Mouse (Mus musculus) spleen, adult 18-20 months (tissue): ENCODE results near the gene Pla1a.
"Not testable (repeated sequence)": the region's sequence is repeated elsewhere in the genome, so short reads cannot be mapped to it uniquely, and the experiment has no call there.

ENCODE experiments used
- DNase-seq, 2 experiments: peaks; one replicate each; pipeline ENCODE4 v3.0.0; 2022; ENCODE audit warnings: mixed read lengths in 2 of 2

Gene Pla1a

DNA sequence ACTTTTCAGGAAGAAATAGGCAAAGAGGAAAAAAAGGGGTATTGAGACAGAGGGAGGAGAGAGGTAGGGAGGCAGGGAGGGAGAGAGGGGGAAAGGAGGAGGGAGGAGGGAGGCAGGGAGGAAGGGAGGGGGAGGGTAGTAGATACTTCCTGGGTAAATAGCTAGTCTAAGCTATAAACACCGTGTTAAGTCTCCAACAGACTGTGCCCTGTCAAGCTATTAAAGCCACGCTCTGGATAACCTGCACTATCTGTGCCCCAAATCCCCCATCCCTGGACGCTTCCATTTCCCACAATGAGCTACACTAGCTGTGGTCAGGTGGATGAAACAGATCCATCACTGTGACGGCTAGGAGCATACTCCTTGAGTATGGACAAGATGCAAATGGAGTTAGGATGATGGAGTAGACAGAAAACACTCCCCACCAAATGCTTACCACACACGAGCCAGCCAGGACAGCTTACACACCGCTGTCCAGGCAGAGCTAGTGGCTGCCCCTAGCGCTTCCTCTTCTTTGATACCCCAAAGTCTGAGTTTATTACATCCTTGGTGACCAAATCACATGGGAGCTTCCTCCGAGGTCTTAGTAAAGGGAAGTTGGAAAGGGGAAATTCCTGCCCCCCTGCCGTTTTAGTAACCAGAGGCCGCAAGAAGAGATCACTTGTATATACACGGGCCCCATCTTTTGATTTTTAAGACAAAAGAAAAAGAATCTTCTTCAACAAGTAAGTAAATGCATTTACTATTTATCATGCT, 24.0 kb upstream of the Pla1a start:
- no peak for DNase-seq

DNA sequence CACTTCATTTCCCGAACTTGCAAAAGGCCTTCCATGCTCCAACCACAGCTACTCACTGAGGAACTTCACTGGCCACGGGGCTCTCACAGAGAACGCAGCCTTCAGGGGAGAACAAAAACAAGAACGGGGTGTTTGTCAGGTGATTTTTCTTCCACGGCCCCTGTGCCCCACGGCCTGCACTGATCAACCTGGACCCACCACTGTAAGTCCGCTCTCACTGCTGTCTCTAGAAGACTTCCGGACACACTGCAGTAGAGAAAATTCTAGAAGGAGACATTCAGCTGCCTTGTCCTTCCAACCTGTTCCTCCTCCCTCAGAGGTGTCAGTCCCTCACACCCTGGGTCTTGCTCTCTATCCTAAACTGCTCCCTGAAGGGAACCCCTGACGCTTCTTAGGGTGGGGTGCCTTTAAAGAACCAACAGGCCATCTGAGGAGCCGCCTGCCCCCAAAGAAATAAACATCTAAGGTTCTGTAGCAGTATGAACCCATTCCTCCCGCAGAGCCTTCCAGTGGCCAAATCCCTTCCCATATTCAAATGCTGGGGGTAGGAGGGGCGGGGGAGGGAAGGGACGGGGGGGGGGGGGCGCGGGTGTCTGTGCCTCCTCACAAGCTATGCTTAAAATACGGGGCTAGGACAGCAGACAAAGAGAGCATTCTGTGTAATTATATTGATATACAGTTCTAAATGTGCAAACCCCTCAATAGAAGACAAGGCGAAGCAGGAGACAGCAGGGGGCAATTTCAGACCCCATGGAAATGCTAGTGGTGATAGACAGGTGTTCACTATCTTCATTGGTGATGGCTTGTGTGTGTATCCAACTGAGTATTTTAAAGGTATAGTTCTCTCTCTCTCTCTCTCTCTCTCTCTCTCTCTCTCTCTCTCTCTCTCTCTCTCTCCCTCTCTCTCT, 22.8 kb upstream of the Pla1a start, which contains the start of gene Cd80:
Gene Cd80, plus strand, starts transcription at position 51 of the 908 bp plus-strand sequence.
- no peak for DNase-seq

DNA sequence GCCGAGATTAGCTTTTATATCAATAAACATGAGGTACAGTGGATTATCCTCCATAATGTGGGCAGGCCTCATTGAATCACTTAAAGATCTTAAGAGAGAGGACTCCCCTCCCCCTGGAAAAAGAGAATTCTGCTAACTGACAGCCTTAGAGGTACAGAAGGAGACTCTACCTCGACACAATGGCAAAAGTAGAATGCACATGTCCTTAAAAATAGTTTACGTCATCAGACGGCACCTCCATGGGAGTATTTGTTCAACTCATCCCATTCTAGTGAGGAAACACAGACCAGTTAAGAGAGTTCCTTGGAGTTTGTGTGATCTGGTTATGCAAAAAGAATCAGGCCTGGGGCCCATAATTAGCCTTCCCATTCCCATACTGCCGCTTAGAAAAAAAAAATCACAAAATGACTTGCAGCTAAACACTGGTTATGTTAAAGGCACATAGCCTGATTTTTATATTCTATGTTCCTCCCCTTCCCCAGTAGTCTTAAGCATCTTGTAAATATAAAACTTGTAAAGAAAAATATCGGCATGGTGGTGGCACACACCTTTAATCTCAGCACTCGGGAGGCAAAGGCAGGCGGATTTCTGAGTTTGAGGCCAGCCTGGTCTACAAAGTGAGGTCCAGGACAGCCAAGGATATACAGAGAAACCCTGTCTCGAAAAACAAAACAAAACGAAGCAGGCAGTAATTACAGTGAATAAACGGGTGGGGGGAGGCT, 21.7 kb upstream of the Pla1a start:
- DNase-seq, result no peak

DNA sequence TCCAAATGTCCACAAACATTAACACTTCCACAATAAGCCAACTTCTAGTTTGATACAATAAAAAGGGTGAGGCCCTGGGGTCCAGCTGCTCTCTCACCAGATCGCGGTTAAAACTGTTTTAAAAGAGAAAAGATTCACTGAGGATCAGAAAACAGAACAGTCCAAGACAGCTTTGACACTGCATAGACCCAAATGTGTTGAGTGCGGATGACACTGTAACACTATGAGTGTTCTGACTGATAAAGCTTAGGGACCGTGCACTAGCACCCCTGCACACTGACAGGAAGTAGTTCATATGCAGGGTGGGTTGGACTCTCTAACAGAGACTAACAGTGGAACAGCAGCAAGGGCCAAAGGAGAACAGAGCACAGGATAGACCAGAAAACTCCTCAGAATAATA, 21.0 kb upstream of the Pla1a start:
- no peak for DNase-seq

DNA sequence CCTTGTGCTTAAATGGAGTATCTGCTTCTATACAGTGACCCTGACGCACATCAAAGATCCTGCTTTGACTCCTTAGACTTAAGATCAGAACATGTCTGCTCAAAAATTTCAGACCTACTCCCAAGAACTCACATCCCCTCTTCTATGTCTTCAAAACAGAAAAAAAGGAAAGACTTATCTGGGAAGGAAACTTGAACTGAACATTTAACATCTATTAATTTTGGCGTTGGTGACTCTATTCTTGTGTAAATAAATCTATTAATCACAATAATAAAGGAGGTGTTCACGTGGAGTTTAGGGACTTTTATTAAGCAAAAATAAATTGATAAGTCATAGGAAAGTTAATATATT, 20.2 kb upstream of the Pla1a start:
- DNase-seq, result no peak

DNA sequence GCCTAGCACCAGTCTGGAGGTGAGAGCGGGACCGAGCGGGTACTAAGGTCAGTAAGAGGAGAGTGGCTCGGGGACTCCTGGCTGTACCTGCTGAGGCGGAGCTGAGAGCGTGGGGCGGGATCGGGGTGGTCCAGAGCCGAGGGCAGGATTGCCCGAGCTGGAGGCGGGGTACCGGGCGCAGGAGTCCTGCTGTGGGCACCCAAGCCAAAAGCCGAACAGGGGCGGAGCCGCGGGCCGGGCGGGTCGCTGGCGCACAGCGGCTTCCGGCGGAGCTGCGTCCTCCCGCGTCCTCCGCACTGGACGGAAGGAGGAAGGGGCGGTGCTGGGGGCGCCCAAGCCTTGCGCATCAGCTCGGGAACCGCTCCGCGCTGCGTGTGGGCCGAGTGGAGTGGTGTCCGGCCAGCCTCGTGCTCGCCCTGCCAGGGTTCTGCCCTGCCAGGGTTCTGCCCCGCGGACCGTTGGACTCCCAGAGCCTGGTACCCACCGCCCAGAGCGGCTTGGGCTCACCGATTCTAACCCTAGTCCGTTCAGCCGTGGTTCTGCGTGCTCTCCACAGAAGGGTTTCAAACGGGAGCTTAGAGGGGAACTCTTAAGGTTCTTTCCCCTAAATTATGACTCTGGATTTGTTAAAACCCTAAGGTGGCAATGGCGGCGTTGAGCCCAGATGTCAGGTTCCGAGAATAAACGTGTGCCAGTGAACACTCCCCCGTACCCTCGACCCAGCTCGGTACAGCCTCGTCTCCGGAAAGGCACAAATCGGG, 19.7 kb upstream of the Pla1a start, which contains the start of gene Adprh:
Gene Adprh, minus strand, starts transcription at position 262 of the 761 bp plus-strand sequence.
- peak; percentile 83 to 89 for DNase-seq

DNA sequence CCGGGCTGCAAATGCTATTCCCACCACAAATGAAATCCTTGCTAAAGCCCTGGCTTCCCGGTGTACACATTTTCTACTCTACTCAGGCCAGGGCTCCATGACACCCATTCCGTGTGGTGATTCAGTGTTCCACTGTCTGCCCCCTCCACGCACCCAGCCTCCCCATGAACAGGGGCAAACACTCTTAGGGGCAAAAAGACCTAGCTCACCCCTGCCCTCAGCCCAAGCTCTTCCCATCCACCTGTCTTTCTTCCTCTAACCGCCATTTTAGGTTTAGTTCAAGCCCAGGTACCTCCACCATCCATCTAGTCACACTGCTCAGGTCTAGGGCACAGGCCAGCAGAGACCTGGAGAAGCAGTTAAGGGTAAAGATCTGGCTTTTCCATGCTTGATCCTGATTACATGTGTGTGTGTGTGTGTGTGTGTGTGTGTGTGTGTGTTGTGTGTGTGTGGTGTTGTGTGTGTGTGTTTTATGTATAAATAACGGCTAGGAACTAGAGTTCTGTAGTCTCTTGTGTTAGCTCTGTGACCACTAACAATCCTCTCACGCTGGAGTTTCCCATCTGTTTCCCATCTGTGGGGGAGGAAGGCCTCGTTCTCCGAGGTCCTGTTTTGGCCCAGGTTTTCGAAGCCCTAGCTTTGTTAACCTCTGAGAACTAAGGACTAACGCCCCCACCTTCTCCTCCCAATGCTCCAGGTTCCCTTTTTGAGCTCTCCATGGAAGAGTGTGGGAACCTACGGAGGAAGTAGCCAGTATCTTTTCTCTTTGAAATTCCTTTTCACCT, 18.7 kb upstream of the Pla1a start:
- DNase-seq, result no peak

DNA sequence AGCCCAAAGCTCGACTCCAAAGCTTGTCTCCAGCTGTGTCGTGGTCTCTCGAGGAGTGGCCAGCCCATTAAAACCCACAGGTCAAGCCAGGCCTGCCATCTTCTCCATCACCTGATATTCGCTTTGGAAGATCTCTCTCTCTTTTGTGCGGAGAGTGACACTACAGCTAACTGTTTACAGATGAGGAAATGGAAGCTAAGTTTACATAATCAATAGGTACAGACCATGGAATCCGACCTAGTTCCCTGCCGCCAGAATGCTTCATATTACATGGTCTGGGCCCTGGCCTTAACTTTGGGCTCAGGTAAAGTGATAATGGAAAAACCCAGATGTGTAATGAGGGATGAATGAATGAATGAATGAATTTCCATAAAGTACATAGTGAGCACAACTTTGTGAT, 17.8 kb upstream of the Pla1a start:
- no peak for DNase-seq

DNA sequence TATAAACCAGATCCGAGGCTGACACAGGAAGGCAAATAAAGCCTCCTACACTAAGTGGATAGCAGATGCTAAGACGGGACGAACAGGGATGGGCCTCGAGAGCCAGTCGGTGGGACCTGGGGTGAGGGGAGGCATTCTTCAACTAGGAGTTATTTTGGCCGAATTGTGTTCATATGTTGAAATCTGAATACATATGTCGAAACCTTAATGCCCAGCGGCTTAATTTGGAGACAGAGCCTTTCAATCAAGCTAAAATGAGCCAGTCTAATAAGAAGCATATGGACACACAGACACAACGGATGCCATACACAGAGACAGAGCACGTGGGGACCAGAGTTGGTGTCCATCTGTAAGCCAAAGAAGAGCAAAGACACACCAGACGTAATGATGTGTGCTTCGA, 15.5 kb upstream of the Pla1a start:
- no peak for DNase-seq

DNA sequence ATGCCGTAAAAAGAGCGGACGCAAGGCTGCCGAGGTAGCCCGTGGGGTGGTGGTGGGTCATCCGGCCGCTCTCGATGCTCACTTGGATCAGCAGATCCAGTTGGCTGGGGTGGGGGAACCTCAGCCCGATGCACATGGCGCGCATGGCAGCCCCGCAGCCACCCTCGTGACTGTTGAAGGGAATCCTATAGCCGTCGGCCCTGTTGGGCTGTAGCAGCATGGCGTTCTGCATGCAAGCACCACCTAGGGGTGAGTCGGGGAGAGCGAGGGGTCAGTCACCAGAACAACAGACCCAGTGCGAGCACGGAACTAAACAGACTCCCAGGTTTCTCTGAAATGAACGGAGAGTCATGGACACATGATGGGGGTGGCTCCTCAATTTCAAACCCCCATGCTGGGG, 14.4 kb upstream of the Pla1a start:
- DNase-seq, result no peak

DNA sequence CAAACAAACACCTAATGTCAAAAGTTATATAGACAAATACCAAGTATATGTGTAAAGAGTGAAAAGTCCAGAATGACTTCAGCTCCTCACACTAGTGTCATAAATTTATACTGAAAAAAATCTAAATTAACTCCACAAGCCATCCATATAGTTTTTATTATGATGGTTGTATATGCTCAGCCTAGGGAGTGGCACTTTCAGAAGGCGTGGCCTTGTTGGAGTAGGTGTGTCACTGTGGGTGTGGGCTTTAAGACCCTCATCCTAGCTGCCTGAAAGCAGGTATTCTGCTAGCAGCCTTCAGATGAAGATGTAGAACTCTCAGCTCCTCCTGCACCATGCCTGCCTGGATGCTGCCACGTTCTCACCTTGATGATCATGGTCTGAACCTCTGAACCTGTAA, 13.2 kb upstream of the Pla1a start:
- DNase-seq, result not testable (repeated sequence)

DNA sequence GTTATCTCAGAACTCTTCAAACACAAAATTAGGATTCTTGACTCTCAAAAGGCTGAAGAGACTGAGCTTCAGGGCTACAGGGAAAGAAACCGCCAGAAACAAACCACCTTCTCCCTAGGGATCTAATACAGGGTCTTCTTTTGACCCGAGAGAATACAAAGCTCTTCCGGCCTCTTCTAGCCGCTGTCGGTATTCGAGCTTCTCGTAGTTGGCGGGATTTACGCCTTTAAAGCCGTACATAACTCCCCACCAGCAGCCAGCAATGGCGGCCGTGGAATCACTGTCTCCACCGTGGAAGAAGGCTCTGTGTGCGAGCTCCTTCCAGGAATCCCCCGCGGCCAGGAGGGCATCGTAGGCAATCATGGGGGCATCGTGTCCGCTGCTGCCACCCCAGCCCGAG, 12.6 kb upstream of the Pla1a start:
- DNase-seq, result no peak

DNA sequence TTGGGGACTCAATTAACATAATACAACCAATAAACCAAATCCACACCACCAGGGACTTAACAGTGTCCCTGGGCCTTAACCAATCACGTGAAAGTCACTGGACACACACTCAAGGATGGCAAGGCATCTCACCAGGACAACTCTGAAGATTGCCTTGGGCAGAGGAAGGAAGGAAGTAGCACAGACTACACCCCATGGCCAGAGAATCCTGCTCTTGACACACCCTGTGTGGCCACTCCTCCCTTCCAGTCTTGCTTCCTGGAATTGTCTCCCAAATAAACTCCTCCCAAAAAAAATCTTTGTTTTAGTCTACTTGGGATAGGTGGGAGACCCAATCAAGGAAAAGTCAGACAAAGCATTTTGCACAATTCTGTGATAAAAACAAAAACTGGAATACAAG, 12.1 kb upstream of the Pla1a start:
- DNase-seq, result no peak

DNA sequence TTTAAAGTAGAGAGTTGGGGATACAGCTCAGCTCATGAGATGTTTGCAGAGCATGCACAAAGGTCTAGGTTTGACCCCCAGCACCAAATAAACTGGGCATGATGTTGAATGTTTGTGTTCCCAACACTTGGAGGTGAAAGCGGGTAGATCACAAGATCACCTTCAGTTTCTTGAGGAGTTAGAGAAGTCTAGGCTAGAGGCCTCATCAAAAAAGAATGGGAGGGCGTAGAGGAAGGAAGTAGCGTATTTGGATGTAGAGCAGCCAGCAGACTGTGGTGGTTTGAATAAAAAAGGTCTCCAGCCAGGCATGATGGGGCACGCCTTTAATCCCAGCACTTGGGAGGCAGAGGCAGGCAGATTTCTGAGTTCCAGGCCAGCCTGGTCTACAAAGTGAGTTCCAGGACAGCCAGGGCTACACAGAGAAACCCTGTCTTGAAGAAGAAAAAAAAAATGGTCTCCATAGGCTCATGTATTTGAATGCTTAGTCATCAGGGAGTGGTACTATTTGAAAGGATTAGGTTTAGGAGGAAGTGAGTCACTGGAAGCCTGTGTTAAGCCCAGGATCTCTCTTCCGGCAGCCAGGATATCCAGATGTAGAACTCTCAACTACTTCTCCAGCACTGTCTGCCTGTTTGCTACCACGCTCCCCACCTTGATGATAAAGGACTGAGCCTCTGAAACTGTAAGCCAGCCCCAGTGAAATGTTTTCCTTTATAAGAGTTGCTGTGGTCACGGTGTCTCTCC, 10.9 kb upstream of the Pla1a start:
- no peak for DNase-seq

DNA sequence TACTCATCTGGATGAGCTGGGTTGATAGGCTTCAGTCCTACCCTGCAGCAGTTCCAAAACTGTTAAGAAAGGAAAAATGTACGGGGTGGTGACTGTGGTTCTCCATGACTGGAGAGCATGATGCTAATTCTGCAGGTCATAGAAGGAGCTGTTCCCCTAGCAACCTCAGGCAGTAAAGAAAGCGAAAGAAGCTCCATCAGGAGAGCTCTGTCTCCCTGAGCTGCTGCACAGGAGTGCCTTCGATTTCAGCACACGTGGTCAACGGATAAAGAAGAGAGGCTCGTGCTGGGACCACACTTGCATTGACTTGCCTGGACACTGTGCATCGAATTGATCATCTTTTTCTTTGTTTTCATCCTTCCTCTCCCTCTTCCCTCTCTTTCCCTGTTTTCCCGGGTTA, 9.3 kb upstream of the Pla1a start:
- no peak for DNase-seq

DNA sequence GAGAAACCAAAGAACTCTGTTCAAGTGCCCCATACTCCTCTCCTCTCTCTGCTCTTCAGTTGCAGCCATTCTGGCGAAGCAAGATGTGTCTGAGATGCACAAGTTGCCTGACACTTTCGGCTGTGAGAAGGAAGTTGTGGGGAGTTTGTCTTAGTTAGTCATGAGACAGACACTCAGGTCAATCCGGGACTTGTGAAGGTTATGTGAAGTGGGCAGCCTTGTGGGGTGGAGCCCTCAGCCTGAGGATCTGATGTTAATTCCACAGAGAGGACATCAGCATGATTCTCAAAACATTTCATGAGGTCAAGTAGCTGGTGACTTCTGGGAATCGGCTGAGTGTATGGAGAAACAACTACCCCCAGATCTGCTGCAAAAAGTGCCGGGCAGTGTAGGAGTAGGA, 8.7 kb upstream of the Pla1a start:
- DNase-seq, result no peak

DNA sequence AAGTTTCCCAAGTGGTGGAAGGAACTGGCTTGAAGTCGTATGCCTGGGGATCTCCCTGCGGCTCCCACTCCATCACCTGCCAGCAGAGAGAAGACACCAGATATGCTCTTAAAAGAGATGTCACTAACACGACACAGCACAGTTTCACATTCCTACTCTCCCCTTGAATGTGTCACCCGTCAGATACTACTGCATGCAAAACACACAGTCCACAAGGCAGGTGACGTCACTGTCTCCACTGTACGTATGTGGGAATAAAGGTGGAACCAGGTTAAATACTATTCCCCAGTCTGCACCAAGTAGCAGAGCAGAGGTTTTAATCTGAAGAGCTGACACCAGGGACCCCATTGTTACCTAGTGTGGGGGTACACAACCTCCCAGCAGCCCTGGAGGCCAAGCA, 7.5 kb upstream of the Pla1a start:
- no peak for DNase-seq

DNA sequence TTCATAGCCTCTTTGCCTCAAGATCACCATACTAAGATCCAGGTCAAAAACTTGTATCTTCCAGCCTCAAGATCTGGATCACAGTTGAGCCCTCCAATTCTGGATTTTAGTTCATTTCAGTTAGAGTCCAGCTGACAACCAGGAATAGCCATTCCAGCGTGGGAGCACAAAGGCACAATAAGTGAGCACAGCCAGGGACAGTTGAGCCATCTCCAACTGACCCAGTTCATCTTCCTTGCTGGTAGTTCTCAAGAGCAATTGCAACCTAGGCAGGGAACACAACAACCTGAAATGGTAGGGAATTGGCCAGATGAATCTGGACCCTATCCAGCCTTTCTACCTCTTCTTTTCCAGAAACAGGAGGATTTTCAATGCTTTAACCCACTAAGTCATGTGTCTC, 6.2 kb upstream of the Pla1a start:
- DNase-seq, result no peak

DNA sequence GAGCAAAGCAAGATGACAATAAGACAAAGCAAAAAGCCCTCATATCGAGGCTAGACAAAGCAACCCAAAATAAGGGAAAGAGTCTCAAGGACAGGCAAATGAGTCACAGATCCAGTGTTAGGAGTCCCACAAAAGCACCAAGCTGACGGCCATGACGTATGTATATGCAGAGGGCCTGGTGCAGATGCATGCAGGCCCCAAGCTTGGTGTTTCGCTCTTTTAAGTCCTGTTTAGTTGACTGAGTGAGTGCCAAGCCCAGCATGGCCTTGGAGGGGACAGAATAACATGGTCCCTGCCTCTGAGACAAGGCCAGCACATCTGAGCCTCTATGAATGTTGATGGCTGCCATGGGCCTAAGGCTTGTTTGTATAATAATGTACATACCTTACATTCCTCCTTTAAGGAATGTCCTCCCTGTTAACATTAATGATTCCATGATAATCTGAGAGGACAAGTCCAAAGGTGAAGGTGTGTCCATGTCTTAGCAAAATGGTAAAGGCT, 1.4 kb upstream of the Pla1a start:
- no peak for DNase-seq

DNA sequence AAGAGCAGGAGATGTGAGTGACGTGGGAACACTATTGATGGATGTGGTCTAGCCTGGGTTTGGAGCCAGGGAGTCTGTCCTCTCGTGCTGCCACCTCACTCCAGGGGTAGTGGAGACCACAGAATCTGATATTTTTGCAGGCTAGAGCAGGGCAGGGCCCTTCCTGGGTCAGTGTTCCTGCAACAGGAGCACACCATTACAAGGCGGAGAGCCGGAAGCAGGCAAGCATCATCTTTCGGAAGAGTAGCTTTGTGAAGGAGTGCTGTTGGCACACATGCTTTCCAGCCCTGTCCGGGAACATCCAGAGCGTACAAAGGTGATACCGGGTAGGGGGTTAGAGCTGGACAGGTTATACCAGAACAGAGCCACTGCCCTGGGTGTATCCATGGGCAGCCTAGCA, 569 bp upstream of the Pla1a start:
- no peak for DNase-seq
